Mouse (Mus musculus): ENCODE measurements around the gene Rhoc. TPM values are rescaled to one million over a fixed set of nuclear protein-coding genes. Genes with fewer than 3 reads are reported as not detected.
"Not testable (repeated sequence)": the region's sequence is repeated elsewhere in the genome, so short reads cannot be mapped to it uniquely, and the experiment has no call there.

The Rhoc gene
- polyA plus RNA-seq, 2 experiments, result 161 to 192 TPM

GRCm38 (mm10) chr3:104758869-104759268 lies 29.3 kb upstream of the Rhoc start:
- DNase-seq (ENCODE audit: low spot score), result no peak
- ATAC-seq (ENCODE audit: low FRiP score, low read depth), result no peak; the same call in 1 of the 2 replicates
- Histone ChIP-seq H3K27ac (replicated peaks; ENCODE audit: low read depth, low read length) (no peak overlapping the region), H3K36me3 (ENCODE audit: control insufficient read depth, insufficient read depth, low read length) (no peaks in the 10 kb centered on the region), H3K27me3 (ENCODE audit: control insufficient read depth, insufficient read depth, low read length) (no peaks in the 10 kb centered on the region), H3K4me2 (replicated peaks; ENCODE audit: low read depth, low read length, severe bottlenecking) (peak overlapping the region; percentile 52), H3K4me1 (ENCODE audit: control insufficient read depth, insufficient read depth, low read length) (0 out of 2 replicates have a peak, but pooled peaks cover 2% of the 10 kb centered on the region), H3K9me3 (ENCODE audit: control insufficient read depth, low read length) (no peaks in the 10 kb centered on the region), H3K4me3 (replicated peaks; ENCODE audit: low read length) (peak overlapping the region; percentile 26), H3K9ac (ENCODE audit: low read depth, low read length, severe bottlenecking) (peak overlapping the region; percentile 46)
- 15% methylated on average over 5 of the region's 5 CpGs for WGBS
- TF ChIP-seq POLR2A (IDR thresholded peaks at IDR 0.05; ENCODE audit: borderline replicate concordance, extremely low read depth, insufficient read depth, insufficient read length), result no peak

GRCm38 (mm10) chr3:104762103-104762863 lies 25.9 kb upstream of the Rhoc start:
- H3K4me1 ChIP-seq (ENCODE audit: control insufficient read depth, insufficient read depth, low read length); H3K4me2 ChIP-seq (replicated peaks; ENCODE audit: low read depth, low read length, severe bottlenecking); H3K27ac ChIP-seq (replicated peaks; ENCODE audit: low read depth, low read length); H3K9me3 ChIP-seq (ENCODE audit: control insufficient read depth, low read length); H3K27me3 ChIP-seq (ENCODE audit: control insufficient read depth, insufficient read depth, low read length); DNase-seq (ENCODE audit: low spot score); H3K9ac ChIP-seq (ENCODE audit: low read depth, low read length, severe bottlenecking); ATAC-seq (ENCODE audit: low FRiP score, low read depth); H3K36me3 ChIP-seq (ENCODE audit: control insufficient read depth, insufficient read depth, low read length); H3K4me3 ChIP-seq (replicated peaks; ENCODE audit: low read length): not testable (repeated sequence)
- 29% methylated on average over 18 of the region's 20 CpGs for WGBS

GRCm38 (mm10) chr3:104765021-104765420 lies 23.2 kb upstream of the Rhoc start:
- DNase-seq (ENCODE audit: low spot score) (no peak), ATAC-seq (ENCODE audit: low FRiP score, low read depth) (no peak)
- 28% methylated on average over 4 of the region's 4 CpGs for WGBS
- Histone ChIP-seq H3K9ac (ENCODE audit: low read depth, low read length, severe bottlenecking) (no peak overlapping the region), H3K27ac (replicated peaks; ENCODE audit: low read depth, low read length) (no peak overlapping the region), H3K4me3 (replicated peaks; ENCODE audit: low read length) (no peak overlapping the region), H3K27me3 (ENCODE audit: control insufficient read depth, insufficient read depth, low read length) (no peaks in the 10 kb centered on the region), H3K9me3 (ENCODE audit: control insufficient read depth, low read length) (no peaks in the 10 kb centered on the region), H3K36me3 (ENCODE audit: control insufficient read depth, insufficient read depth, low read length) (no peaks in the 10 kb centered on the region), H3K4me1 (ENCODE audit: control insufficient read depth, insufficient read depth, low read length) (no peaks in the 10 kb centered on the region), H3K4me2 (replicated peaks; ENCODE audit: low read depth, low read length, severe bottlenecking) (no peak overlapping the region)
- TF ChIP-seq POLR2A (IDR thresholded peaks at IDR 0.05; ENCODE audit: borderline replicate concordance, extremely low read depth, insufficient read depth, insufficient read length), result no peak

- 62% methylated on average over 2 of the region's 2 CpGs for WGBS
- Histone ChIP-seq H3K9ac (ENCODE audit: low read depth, low read length, severe bottlenecking) (no peak overlapping the region), H3K4me1 (ENCODE audit: control insufficient read depth, insufficient read depth, low read length) (peaks cover 9% of the 10 kb centered on the region), H3K9me3 (ENCODE audit: control insufficient read depth, low read length) (no peaks in the 10 kb centered on the region), H3K27me3 (ENCODE audit: control insufficient read depth, insufficient read depth, low read length) (no peaks in the 10 kb centered on the region), H3K4me3 (replicated peaks; ENCODE audit: low read length) (no peak overlapping the region), H3K27ac (replicated peaks; ENCODE audit: low read depth, low read length) (no peak overlapping the region), H3K36me3 (ENCODE audit: control insufficient read depth, insufficient read depth, low read length) (no peaks in the 10 kb centered on the region), H3K4me2 (replicated peaks; ENCODE audit: low read depth, low read length, severe bottlenecking) (no peak overlapping the region)
- TF ChIP-seq POLR2A (IDR thresholded peaks at IDR 0.05; ENCODE audit: borderline replicate concordance, extremely low read depth, insufficient read depth, insufficient read length), result no peak
- no peak for ATAC-seq (ENCODE audit: low FRiP score, low read depth)
- DNase-seq (ENCODE audit: low spot score), result no peak
Observed at GRCm38 (mm10) chr3:104767141-104767540, 21.0 kb upstream of the Rhoc start.

GRCm38 (mm10) chr3:104767716-104768115 lies 20.5 kb upstream of the Rhoc start:
- Histone ChIP-seq H3K27me3 (ENCODE audit: control insufficient read depth, insufficient read depth, low read length) (no peaks in the 10 kb centered on the region), H3K9ac (ENCODE audit: low read depth, low read length, severe bottlenecking) (no peak overlapping the region), H3K4me1 (ENCODE audit: control insufficient read depth, insufficient read depth, low read length) (peaks cover 9% of the 10 kb centered on the region), H3K36me3 (ENCODE audit: control insufficient read depth, insufficient read depth, low read length) (no peaks in the 10 kb centered on the region), H3K4me2 (replicated peaks; ENCODE audit: low read depth, low read length, severe bottlenecking) (no peak overlapping the region), H3K27ac (replicated peaks; ENCODE audit: low read depth, low read length) (no peak overlapping the region), H3K9me3 (ENCODE audit: control insufficient read depth, low read length) (no peaks in the 10 kb centered on the region), H3K4me3 (replicated peaks; ENCODE audit: low read length) (no peak overlapping the region)
- 80% methylated on average over 4 of the region's 4 CpGs for WGBS
- DNase-seq (ENCODE audit: low spot score) (no peak), ATAC-seq (ENCODE audit: low FRiP score, low read depth) (no peak)
- TF ChIP-seq POLR2A (IDR thresholded peaks at IDR 0.05; ENCODE audit: borderline replicate concordance, extremely low read depth, insufficient read depth, insufficient read length), result no peak

All from limb, embryonic 14.5 days (tissue).